Mouse (Mus musculus) heart, embryonic 11.5 days (tissue): ENCODE measurements around the gene Ism2. TPM values are rescaled to one million over a fixed set of nuclear protein-coding genes. Genes with fewer than 3 reads are reported as not detected.
"Not testable (repeated sequence)": the region's sequence is repeated elsewhere in the genome, so short reads cannot be mapped to it uniquely, and the experiment has no call there.

ENCODE experiments used
- ATAC-seq: fragments of 200-750 bp; cut with Nextera tagmentation; replicated peaks from 2 replicates; pipeline ENCODE4 v1.8.0; 2017; ENCODE audit warnings: moderate library complexity; ENCODE audit not compliant: insufficient number of reproducible peaks, low FRiP score, low TSS enrichment
- H3K27ac ChIP-seq: fragments of 300-500 bp; sonication (generic); 2 replicates; pipeline ENCODE4 v1.5.1; 2014; ENCODE audit warnings: mild to moderate bottlenecking, low read depth, low read length
- H3K27me3 ChIP-seq: fragments of 300-500 bp; sonication (generic); 2 replicates; pipeline ENCODE4 v1.6.1; 2014; ENCODE audit warnings: mild to moderate bottlenecking, low read length, mixed read lengths; ENCODE audit not compliant: control insufficient read depth, insufficient read depth
- H3K36me3 ChIP-seq: fragments of 300-500 bp; sonication (generic); 2 replicates; pipeline ENCODE4 v1.6.1; 2014; ENCODE audit warnings: mild to moderate bottlenecking, low read length, moderate library complexity, mixed read lengths; ENCODE audit not compliant: control insufficient read depth, insufficient read depth
- H3K4me1 ChIP-seq: fragments of 300-500 bp; sonication (generic); 2 replicates; pipeline ENCODE4 v1.6.1; 2014; ENCODE audit warnings: low read length; ENCODE audit not compliant: control insufficient read depth, insufficient read depth
- H3K4me2 ChIP-seq: fragments of 300-500 bp; sonication (generic); 2 replicates; pipeline ENCODE4 v1.6.1; 2014; ENCODE audit warnings: mild to moderate bottlenecking, moderate library complexity
- H3K4me3 ChIP-seq: fragments of 300-500 bp; sonication (generic); 2 replicates; pipeline ENCODE4 v1.5.1; 2014; ENCODE audit warnings: low read depth, low read length
- H3K9ac ChIP-seq: fragments of 300-500 bp; sonication (generic); 2 replicates; pipeline ENCODE4 v1.6.1; 2014; ENCODE audit warnings: mild to moderate bottlenecking, low read depth, low read length, moderate library complexity
- H3K9me3 ChIP-seq: fragments of 300-500 bp; sonication (generic); replicated peaks from 2 replicates; pipeline ENCODE4 v1.6.1; 2016; ENCODE audit warnings: low read length; ENCODE audit not compliant: control insufficient read depth
- WGBS: fragments of 180-500 bp; shearing (Covaris S2); extraction: QIAGEN DNeasy Blood & Tissue Kit; methylation state at CpG from one replicate; pipeline ENCODE4 v1.1.7; 2014; ENCODE audit not compliant: insufficient replicate concordance; 5-methylcytosine and 5-hydroxymethylcytosine counted together
- polyA plus RNA-seq: library from polyadenylated mRNA; unstranded; fragments of >200 nt; fragmentation: Nextera tagmentation; extraction: Ambion mirVana; gene quantifications from 2 replicates; pipeline ENCODE4 v1.2.1, GENCODE M21; 2014

Ism2 gene
- polyA plus RNA-seq, 1 experiment from 2014 or later: 0.83 TPM

- H3K4me3 ChIP-seq: no peak overlapping the region
- H3K27me3 ChIP-seq: no peaks in the 10 kb centered on the region
- H3K4me2 ChIP-seq: no peak overlapping the region
- no peak overlapping the region for H3K27ac ChIP-seq
- 54% methylated on average over 6 of the region's 6 CpGs for WGBS
- no peaks in the 10 kb centered on the region for H3K36me3 ChIP-seq
- ATAC-seq: no peak
- H3K9ac ChIP-seq: no peak overlapping the region
- peaks cover 8% of the 10 kb centered on the region; the same call in 1 of the 2 replicates for H3K4me1 ChIP-seq
- H3K9me3 ChIP-seq: no peaks in the 10 kb centered on the region
Measured at GRCm38 (mm10) chr12:87331053-87331456, 31.6 kb upstream of the Ism2 start.

GRCm38 (mm10) chr12:87330213-87330612 lies 30.7 kb upstream of the Ism2 start:
- no peaks in the 10 kb centered on the region for H3K9me3 ChIP-seq
- H3K27ac ChIP-seq: no peak overlapping the region
- WGBS: 51% methylated on average over 2 of the region's 2 CpGs
- H3K36me3 ChIP-seq: no peaks in the 10 kb centered on the region
- H3K4me3 ChIP-seq: no peak overlapping the region
- H3K4me1 ChIP-seq: peaks cover 8% of the 10 kb centered on the region; the same call in 1 of the 2 replicates
- ATAC-seq: no peak
- H3K9ac ChIP-seq: no peak overlapping the region
- H3K4me2 ChIP-seq: no peak overlapping the region
- H3K27me3 ChIP-seq: no peaks in the 10 kb centered on the region

GRCm38 (mm10) chr12:87328025-87328424 lies 28.5 kb upstream of the Ism2 start:
- H3K4me1 ChIP-seq: peaks cover 8% of the 10 kb centered on the region; the same call in 1 of the 2 replicates
- H3K27me3 ChIP-seq: no peaks in the 10 kb centered on the region
- ATAC-seq: no peak
- no peak overlapping the region for H3K4me3 ChIP-seq
- WGBS: 34% methylated on average over 4 of the region's 4 CpGs
- no peaks in the 10 kb centered on the region for H3K36me3 ChIP-seq
- no peaks in the 10 kb centered on the region for H3K9me3 ChIP-seq
- H3K9ac ChIP-seq: no peak overlapping the region
- H3K4me2 ChIP-seq: no peak overlapping the region
- H3K27ac ChIP-seq: no peak overlapping the region

GRCm38 (mm10) chr12:87327610-87328009 lies 28.1 kb upstream of the Ism2 start:
- Histone ChIP-seq H3K9ac (no peak overlapping the region), H3K27ac (no peak overlapping the region), H3K9me3 (no peaks in the 10 kb centered on the region), H3K27me3 (no peaks in the 10 kb centered on the region), H3K36me3 (no peaks in the 10 kb centered on the region), H3K4me2 (no peak overlapping the region), H3K4me3 (no peak overlapping the region), H3K4me1 (peaks cover 8% of the 10 kb centered on the region; the same call in 1 of the 2 replicates)
- 26% methylated on average over 7 of the region's 7 CpGs for WGBS
- ATAC-seq: no peak

GRCm38 (mm10) chr12:87325452-87325851 lies 25.9 kb upstream of the Ism2 start:
- Histone ChIP-seq H3K4me2 (no peak overlapping the region), H3K36me3 (no peaks in the 10 kb centered on the region), H3K9ac (no peak overlapping the region), H3K27ac (no peak overlapping the region), H3K4me1 (peaks cover 5% of the 10 kb centered on the region; the same call in 1 of the 2 replicates), H3K9me3 (no peaks in the 10 kb centered on the region), H3K4me3 (no peak overlapping the region), H3K27me3 (no peaks in the 10 kb centered on the region)
- ATAC-seq: no peak
- 93% methylated on average over 3 of the region's 3 CpGs for WGBS

GRCm38 (mm10) chr12:87319229-87319628 lies 19.7 kb upstream of the Ism2 start:
- no peaks in the 10 kb centered on the region for H3K9me3 ChIP-seq
- H3K9ac ChIP-seq: no peak overlapping the region
- no peak overlapping the region for H3K27ac ChIP-seq
- no peaks in the 10 kb centered on the region for H3K36me3 ChIP-seq
- WGBS: 89% methylated on average over 3 of the region's 3 CpGs
- no peak for ATAC-seq
- no peaks in the 10 kb centered on the region for H3K4me1 ChIP-seq
- no peaks in the 10 kb centered on the region for H3K27me3 ChIP-seq
- H3K4me2 ChIP-seq: no peak overlapping the region
- no peak overlapping the region for H3K4me3 ChIP-seq

- no peak overlapping the region for H3K4me2 ChIP-seq
- no peaks in the 10 kb centered on the region for H3K27me3 ChIP-seq
- H3K36me3 ChIP-seq: no peaks in the 10 kb centered on the region; the same call in 1 of the 2 replicates
- 68% methylated on average over 1 of the region's 1 CpGs for WGBS
- ATAC-seq: no peak
- no peaks in the 10 kb centered on the region for H3K4me1 ChIP-seq
- no peaks in the 10 kb centered on the region for H3K9me3 ChIP-seq
- no peak overlapping the region for H3K4me3 ChIP-seq
- no peak overlapping the region for H3K9ac ChIP-seq
- no peak overlapping the region for H3K27ac ChIP-seq
Measured at GRCm38 (mm10) chr12:87317951-87318350, 18.4 kb upstream of the Ism2 start.

- no peak for ATAC-seq
- WGBS: 78% methylated on average over 2 of the region's 2 CpGs
- H3K36me3 ChIP-seq: peaks cover 24% of the 10 kb centered on the region
Measured at GRCm38 (mm10) chr12:87313098-87313497, 13.6 kb upstream of the Ism2 start.

GRCm38 (mm10) chr12:87306584-87306844 lies 7.0 kb upstream of the Ism2 start:
- WGBS: 80% methylated on average over 4 of the region's 4 CpGs
- H3K9ac ChIP-seq, H3K9me3 ChIP-seq, H3K4me1 ChIP-seq, H3K4me2 ChIP-seq, ATAC-seq, H3K4me3 ChIP-seq, H3K27ac ChIP-seq, H3K27me3 ChIP-seq: not testable (repeated sequence)
- H3K36me3 ChIP-seq: peaks cover 15% of the 10 kb centered on the region; the same call in 1 of the 2 replicates

More at GRCm38 (mm10) chr12:87313098-87313497, 13.6 kb upstream of the Ism2 start:
- H3K9me3 ChIP-seq: no peaks in the 10 kb centered on the region
- no peak overlapping the region for H3K9ac ChIP-seq
- H3K4me1 ChIP-seq: no peaks in the 10 kb centered on the region
- no peak overlapping the region for H3K27ac ChIP-seq
- no peak overlapping the region for H3K4me2 ChIP-seq
- H3K27me3 ChIP-seq: no peaks in the 10 kb centered on the region
- no peak overlapping the region for H3K4me3 ChIP-seq
